Mouse (Mus musculus) midbrain, embryonic 10.5 days (tissue): ENCODE data around the gene Strn. TPM values are rescaled to one million over a fixed set of nuclear protein-coding genes. Genes with fewer than 3 reads are reported as not detected.
A peak's percentile ranks its signal among the peaks of the same experiment; 100 is the strongest.

Source experiments
- DNase-seq: peaks from one replicate; pipeline ENCODE4 v3.0.0-alpha.2; 2017; ENCODE audit warnings: low spot score
- H3K27ac ChIP-seq: fragments of 300-500 bp; sonication (generic); replicated peaks from 2 replicates; pipeline ENCODE4 v1.5.1; 2016; ENCODE audit warnings: mild to moderate bottlenecking
- H3K27me3 ChIP-seq: fragments of 300-500 bp; sonication (generic); 2 replicates; pipeline ENCODE4 v1.6.1; 2016; ENCODE audit warnings: low read depth, mild to moderate bottlenecking; ENCODE audit not compliant: poor library complexity, severe bottlenecking
- H3K36me3 ChIP-seq: fragments of 300-500 bp; sonication (generic); 2 replicates; pipeline ENCODE4 v1.6.1; 2016; ENCODE audit warnings: mild to moderate bottlenecking, moderate library complexity
- H3K4me1 ChIP-seq: fragments of 300-500 bp; sonication (generic); 2 replicates; pipeline ENCODE4 v1.6.1; 2016
- H3K4me3 ChIP-seq: fragments of 300-500 bp; sonication (generic); 2 replicates; pipeline ENCODE4 v1.5.1; 2016; ENCODE audit warnings: mild to moderate bottlenecking, moderate library complexity
- H3K9me3 ChIP-seq: fragments of 300-500 bp; sonication (generic); replicated peaks from 2 replicates; pipeline ENCODE4 v1.6.1; 2016; ENCODE audit warnings: mild to moderate bottlenecking
- WGBS: fragments of 180-500 bp; shearing (Covaris S2); methylation state at CpG from one replicate; pipeline ENCODE4 v1.1.7; 2016; 5-methylcytosine and 5-hydroxymethylcytosine counted together
- polyA plus RNA-seq: library from polyadenylated mRNA; unstranded; fragments of >200 nt; fragmentation: Nextera tagmentation; extraction: Ambion mirVana; gene quantifications from 2 replicates; pipeline ENCODE4 v1.2.1, GENCODE M21; 2016

The Strn gene
- polyA plus RNA-seq, 1 experiment from 2014 or later = 5.4 TPM

- no peak overlapping the region for H3K27ac ChIP-seq
- H3K4me3 ChIP-seq = no peak overlapping the region
- 34% methylated on average over 2 of the region's 2 CpGs for WGBS
- no peaks in the 10 kb centered on the region for H3K36me3 ChIP-seq
- peaks cover 29% of the 10 kb centered on the region for H3K4me1 ChIP-seq
- peaks cover 7% of the 10 kb centered on the region; the same call in 1 of the 2 replicates for H3K27me3 ChIP-seq
- no peaks in the 10 kb centered on the region for H3K9me3 ChIP-seq
- no peak for DNase-seq
These were observed 775 bp upstream of the Strn start for GRCm38 (mm10) chr17:78737771-78738170.

GRCm38 (mm10) chr17:78736473-78736988 lies 465 bp downstream of the Strn start:
- under 1% methylated on average over 60 of the region's 60 CpGs for WGBS
- H3K4me3 ChIP-seq = peak overlapping the region; percentile 92
- peaks cover 34% of the 10 kb centered on the region for H3K4me1 ChIP-seq

GRCm38 (mm10) chr17:78735731-78736472 lies 1.1 kb downstream of the Strn start:
- H3K27ac ChIP-seq = peak overlapping the region; percentile 96
- DNase-seq = no peak
- peaks cover 36% of the 10 kb centered on the region for H3K4me1 ChIP-seq
- peaks cover 7% of the 10 kb centered on the region; the same call in 1 of the 2 replicates for H3K27me3 ChIP-seq
- no peaks in the 10 kb centered on the region for H3K9me3 ChIP-seq
- H3K36me3 ChIP-seq = peaks cover 4% of the 10 kb centered on the region; the same call in 1 of the 2 replicates
- H3K4me3 ChIP-seq = peak overlapping the region; percentile 92
- under 1% methylated on average over 28 of the region's 39 CpGs for WGBS

More at GRCm38 (mm10) chr17:78736473-78736988, 465 bp downstream of the Strn start:
- Histone ChIP-seq H3K27ac (peak overlapping the region; percentile 96), H3K36me3 (peaks cover 4% of the 10 kb centered on the region; the same call in 1 of the 2 replicates), H3K27me3 (peaks cover 7% of the 10 kb centered on the region; the same call in 1 of the 2 replicates), H3K9me3 (no peaks in the 10 kb centered on the region)
- DNase-seq = peak; percentile 99

GRCm38 (mm10) chr17:78734806-78735205 lies 2.2 kb downstream of the Strn start:
- Histone ChIP-seq H3K4me3 (peak overlapping the region; percentile 92; the same call in 1 of the 2 replicates), H3K9me3 (no peaks in the 10 kb centered on the region), H3K36me3 (peaks cover 4% of the 10 kb centered on the region; the same call in 1 of the 2 replicates), H3K4me1 (peaks cover 40% of the 10 kb centered on the region), H3K27me3 (peaks cover 7% of the 10 kb centered on the region; the same call in 1 of the 2 replicates), H3K27ac (no peak overlapping the region)
- WGBS = 72% methylated on average over 10 of the region's 10 CpGs
- no peak for DNase-seq

GRCm38 (mm10) chr17:78732056-78732455 lies 4.9 kb downstream of the Strn start:
- Histone ChIP-seq H3K9me3 (no peaks in the 10 kb centered on the region), H3K36me3 (peaks cover 4% of the 10 kb centered on the region; the same call in 1 of the 2 replicates), H3K27me3 (no peaks in the 10 kb centered on the region), H3K4me3 (no peak overlapping the region), H3K27ac (no peak overlapping the region), H3K4me1 (peaks cover 36% of the 10 kb centered on the region)
- no peak for DNase-seq
- WGBS = 58% methylated on average over 1 of the region's 1 CpGs

- H3K9me3 ChIP-seq = no peaks in the 10 kb centered on the region
- H3K4me3 ChIP-seq = no peak overlapping the region
- H3K36me3 ChIP-seq = 0 out of 2 replicates have a peak, but pooled peaks cover 5% of the 10 kb centered on the region
- H3K27ac ChIP-seq = no peak overlapping the region
- WGBS = 83% methylated on average over 14 of the region's 14 CpGs
- H3K4me1 ChIP-seq = peaks cover 6% of the 10 kb centered on the region
- no peak for DNase-seq
- no peaks in the 10 kb centered on the region for H3K27me3 ChIP-seq
These were observed 10.1 kb downstream of the Strn start for GRCm38 (mm10) chr17:78726746-78727449.

- H3K9me3 ChIP-seq = no peaks in the 10 kb centered on the region
- no peak for DNase-seq
- no peaks in the 10 kb centered on the region for H3K27me3 ChIP-seq
- H3K27ac ChIP-seq = no peak overlapping the region
- peaks cover 8% of the 10 kb centered on the region; the same call in 1 of the 2 replicates for H3K36me3 ChIP-seq
- no peaks in the 10 kb centered on the region for H3K4me1 ChIP-seq
- 87% methylated on average over 6 of the region's 6 CpGs for WGBS
- no peak overlapping the region for H3K4me3 ChIP-seq
These were observed 12.4 kb downstream of the Strn start for GRCm38 (mm10) chr17:78724461-78725055.

- no peaks in the 10 kb centered on the region for H3K9me3 ChIP-seq
These were observed 15.3 kb downstream of the Strn start for GRCm38 (mm10) chr17:78721690-78722089.

GRCm38 (mm10) chr17:78719086-78719485 lies 17.9 kb downstream of the Strn start:
- 94% methylated on average over 13 of the region's 13 CpGs for WGBS
- peaks cover 21% of the 10 kb centered on the region for H3K36me3 ChIP-seq
- no peak for DNase-seq
- no peak overlapping the region for H3K27ac ChIP-seq
- no peaks in the 10 kb centered on the region for H3K9me3 ChIP-seq
- no peaks in the 10 kb centered on the region for H3K4me1 ChIP-seq
- no peaks in the 10 kb centered on the region for H3K27me3 ChIP-seq
- H3K4me3 ChIP-seq = no peak overlapping the region

More at GRCm38 (mm10) chr17:78721690-78722089, 15.3 kb downstream of the Strn start:
- DNase-seq = no peak
- no peak overlapping the region for H3K27ac ChIP-seq
- no peaks in the 10 kb centered on the region for H3K27me3 ChIP-seq
- H3K4me1 ChIP-seq = no peaks in the 10 kb centered on the region
- 92% methylated on average over 7 of the region's 7 CpGs for WGBS
- H3K4me3 ChIP-seq = no peak overlapping the region
- H3K36me3 ChIP-seq = peaks cover 21% of the 10 kb centered on the region

GRCm38 (mm10) chr17:78710258-78710657 lies 26.7 kb downstream of the Strn start:
- 82% methylated on average over 2 of the region's 2 CpGs for WGBS
- H3K27ac ChIP-seq = no peak overlapping the region
- no peak overlapping the region for H3K4me3 ChIP-seq
- peaks cover 13% of the 10 kb centered on the region for H3K36me3 ChIP-seq
- peaks cover 3% of the 10 kb centered on the region; the same call in 1 of the 2 replicates for H3K9me3 ChIP-seq
- no peaks in the 10 kb centered on the region for H3K27me3 ChIP-seq
- no peaks in the 10 kb centered on the region for H3K4me1 ChIP-seq
- DNase-seq = no peak

- Histone ChIP-seq H3K4me1 (no peaks in the 10 kb centered on the region), H3K9me3 (peaks cover 3% of the 10 kb centered on the region; the same call in 1 of the 2 replicates), H3K27ac (no peak overlapping the region), H3K4me3 (no peak overlapping the region), H3K36me3 (peaks cover 20% of the 10 kb centered on the region), H3K27me3 (no peaks in the 10 kb centered on the region)
- WGBS = 90% methylated on average over 7 of the region's 7 CpGs
- no peak for DNase-seq
These were observed 28.6 kb downstream of the Strn start for GRCm38 (mm10) chr17:78708422-78708821.

GRCm38 (mm10) chr17:78702988-78703387 lies 34.0 kb downstream of the Strn start:
- Histone ChIP-seq H3K36me3 (peaks cover 29% of the 10 kb centered on the region), H3K4me1 (no peaks in the 10 kb centered on the region), H3K9me3 (peaks cover 3% of the 10 kb centered on the region; the same call in 1 of the 2 replicates), H3K27ac (no peak overlapping the region), H3K27me3 (no peaks in the 10 kb centered on the region), H3K4me3 (no peak overlapping the region)
- no peak for DNase-seq
- 95% methylated on average over 7 of the region's 7 CpGs for WGBS
